ENCODE assay signal across 1 mouse cellular context in the genomic region with DNA sequence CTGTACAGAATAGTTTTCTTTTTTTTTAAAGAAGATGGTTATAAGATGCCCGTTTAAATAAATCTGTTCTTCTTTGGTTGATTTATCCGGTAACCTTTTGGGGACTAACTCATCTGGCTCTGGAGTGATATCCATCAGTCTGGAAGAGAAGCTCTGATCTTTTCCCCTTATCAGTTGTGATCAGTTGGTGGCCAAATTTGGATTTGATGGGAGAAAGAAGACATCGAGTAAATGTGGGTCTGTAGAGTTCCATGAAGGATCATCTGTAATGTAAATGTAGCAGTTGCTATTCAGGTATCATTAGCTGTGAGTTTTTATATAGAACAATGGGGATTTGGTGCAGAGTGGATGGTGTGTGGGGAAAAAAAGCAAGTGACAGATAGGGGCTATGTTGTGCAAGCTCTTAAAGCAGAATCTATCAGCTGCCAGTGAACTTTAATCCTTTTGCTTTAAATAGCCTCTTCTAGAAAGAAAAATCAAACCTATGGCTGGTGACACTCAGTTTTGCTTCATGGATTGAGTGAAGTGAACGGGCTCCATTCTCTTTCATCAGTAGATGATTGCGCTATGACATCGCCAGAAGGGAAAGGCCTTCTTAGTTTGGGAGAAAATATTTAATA.
TF ChIP-seq lines count a peak whose summit lies in the region.

No protein-coding gene starts in this region.

TF ChIP-seq in MEL, 35 proteins besides CTCF, POLR2A, EP300 and RAD21 (continued from another document):
- TF ChIP-seq MYC (IDR thresholded peaks at IDR 0.05; ENCODE audit: low read depth, low read length) = no peak
- no peak for TF ChIP-seq ZNF384 (IDR thresholded peaks at IDR 0.05; ENCODE audit: low read depth, low read length)
- TF ChIP-seq ETS1 (IDR thresholded peaks at IDR 0.05; ENCODE audit: low read depth, low read length) = no peak
TF ChIP-seq in MEL: peak in this region for 4.
